Mouse (Mus musculus) layer of hippocampus, adult 9-11 months (tissue): ENCODE measurements around the gene Abcc12.
A peak's percentile ranks its signal among the peaks of the same experiment; 100 is the strongest.

ENCODE experiments used
- DNase-seq: peaks from one replicate; pipeline ENCODE4 v3.0.0; 2022

Abcc12 gene

DNA sequence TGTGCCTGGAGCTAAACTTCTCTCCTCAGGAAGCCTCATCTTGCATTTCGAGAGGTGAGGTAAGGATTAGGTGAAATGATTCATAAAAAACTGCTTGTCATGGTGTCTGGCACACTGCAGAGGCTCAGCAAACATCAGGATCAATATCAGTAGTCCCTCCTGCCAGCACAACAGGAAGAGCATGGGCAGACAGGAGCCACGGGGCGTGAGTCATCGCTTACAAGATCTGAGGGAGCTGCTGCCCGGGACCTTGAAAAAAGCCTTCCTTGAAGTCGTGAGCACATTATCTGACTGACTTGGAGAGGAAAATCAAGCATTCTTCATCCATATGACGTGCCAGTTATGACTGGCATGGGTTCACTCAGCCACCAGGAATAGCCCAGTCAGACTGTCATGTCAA, 79.1 kb downstream of the Abcc12 start:
- peak; percentile 7 for DNase-seq

GRCm38 (mm10) chr8:86495056-86495455, 85.4 kb downstream of the Abcc12 start:
- DNase-seq = no peak

DNA sequence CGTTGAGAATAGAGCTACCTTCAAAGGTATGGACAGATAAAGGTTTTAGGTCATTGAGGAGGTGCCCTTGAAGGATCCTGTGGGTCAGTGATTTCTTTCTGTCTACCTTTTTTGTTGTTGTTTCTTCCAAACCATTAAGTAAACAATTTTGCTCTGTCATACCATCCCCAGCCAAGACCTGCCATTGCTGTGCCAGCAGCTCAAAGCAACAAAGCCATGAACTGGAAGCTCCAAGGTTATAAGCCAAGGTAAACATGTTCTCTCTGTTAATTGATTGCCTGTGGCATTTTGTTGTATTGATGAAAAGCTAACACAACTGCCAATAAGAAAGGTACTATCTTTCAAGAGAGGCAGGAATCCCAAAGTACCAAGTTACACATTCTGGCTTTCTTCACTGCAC, 86.6 kb downstream of the Abcc12 start:
- no peak for DNase-seq

DNA sequence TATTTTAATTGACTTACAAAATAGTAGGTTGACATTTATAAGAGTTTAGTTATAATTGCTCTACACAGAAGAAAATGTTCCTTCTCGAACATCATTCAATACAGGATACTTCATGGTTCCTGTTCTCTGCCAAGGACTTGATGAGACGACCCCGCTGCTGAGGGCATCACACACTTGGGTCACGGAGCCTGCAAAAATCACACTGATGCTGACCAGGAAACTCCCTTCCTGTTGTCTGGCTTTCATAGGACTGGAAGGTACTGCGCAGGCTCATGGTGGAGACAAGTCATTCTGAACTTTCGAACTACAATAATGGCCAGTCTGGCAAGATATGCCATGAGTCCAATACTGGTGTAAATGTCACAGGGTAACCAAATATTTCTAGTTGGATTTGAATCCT, 95.1 kb downstream of the Abcc12 start:
- DNase-seq = no peak

DNA sequence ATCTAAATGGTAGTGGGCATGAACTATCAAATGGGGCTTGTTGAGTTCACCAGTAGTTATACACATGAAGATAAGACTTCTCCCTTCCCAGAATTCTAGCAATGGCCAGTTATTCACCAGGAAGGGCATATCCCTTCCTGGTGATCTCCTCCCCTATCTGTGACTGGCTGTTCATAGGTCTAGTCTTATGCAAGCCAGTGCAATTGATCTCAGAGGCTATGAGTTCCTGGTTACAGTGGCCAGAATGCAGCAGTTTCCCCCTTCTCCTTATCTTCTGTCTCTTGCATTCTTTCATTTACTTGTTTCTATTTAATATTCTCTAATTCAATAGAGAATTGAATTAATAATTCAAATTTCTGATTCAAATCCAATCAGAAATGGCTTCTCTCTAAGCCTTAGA, 96.2 kb downstream of the Abcc12 start:
- DNase-seq = no peak

- no peak for DNase-seq
Measured at GRCm38 (mm10) chr8:86482116-86482515, 98.4 kb downstream of the Abcc12 start.

DNA sequence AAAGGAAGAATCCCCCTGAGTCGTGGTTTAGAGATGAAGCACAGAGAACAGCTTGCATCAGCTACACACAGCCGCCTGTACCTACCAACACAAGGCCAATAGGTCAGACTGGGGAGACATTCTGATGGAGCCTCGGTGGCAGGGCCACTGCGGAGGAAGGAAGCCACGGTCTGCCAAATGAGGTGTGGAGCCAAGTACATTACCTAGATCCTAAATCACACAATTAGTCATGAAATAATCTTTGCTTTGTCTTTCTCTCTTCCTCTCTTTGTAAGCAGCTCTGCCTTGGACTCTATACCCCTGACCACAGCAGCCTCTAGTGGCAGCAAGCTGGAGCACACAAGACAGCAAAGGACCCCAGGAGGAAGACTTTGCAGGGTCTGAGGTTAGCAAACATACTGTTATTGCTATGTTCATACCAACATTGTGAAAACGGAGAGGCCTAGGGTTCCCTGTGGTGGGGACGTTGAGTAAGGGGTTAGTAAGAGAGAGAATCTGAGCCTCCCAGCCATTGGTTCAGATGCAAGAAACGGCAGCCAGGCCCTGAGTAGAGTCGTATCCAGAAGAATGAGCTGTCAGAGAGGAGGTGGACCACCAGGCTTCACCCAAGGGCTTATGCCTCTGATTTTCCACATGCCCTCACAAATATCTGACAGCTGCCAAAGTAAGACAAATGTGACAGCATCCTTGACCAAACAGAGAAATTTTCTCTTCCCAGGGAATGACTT, 104.6 kb downstream of the Abcc12 start:
- peak; percentile 42 for DNase-seq

GRCm38 (mm10) chr8:86474461-86474860, 106.0 kb downstream of the Abcc12 start:
- DNase-seq = no peak

GRCm38 (mm10) chr8:86473121-86473520, 107.4 kb downstream of the Abcc12 start:
- no peak for DNase-seq

DNA sequence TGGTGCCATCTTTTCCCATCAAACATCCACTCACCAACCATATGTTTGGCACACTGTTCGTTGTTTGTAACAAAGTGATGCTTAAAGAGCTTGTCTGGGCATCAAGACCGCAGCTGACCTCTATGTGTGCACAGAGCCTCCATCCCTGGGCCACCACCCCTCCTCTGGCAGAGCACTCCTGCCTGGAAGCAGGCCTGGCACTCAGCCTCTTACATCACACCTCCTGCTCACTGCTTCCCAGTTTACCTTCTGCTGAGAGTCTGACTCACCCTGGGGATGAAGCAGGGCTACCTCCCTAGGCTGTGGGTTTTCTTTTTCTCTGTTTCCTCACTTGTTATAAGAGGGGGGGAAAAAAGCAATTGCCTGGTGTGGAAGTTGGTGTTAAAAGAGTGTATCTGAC, 109.8 kb downstream of the Abcc12 start:
- DNase-seq = peak; percentile 14

DNA sequence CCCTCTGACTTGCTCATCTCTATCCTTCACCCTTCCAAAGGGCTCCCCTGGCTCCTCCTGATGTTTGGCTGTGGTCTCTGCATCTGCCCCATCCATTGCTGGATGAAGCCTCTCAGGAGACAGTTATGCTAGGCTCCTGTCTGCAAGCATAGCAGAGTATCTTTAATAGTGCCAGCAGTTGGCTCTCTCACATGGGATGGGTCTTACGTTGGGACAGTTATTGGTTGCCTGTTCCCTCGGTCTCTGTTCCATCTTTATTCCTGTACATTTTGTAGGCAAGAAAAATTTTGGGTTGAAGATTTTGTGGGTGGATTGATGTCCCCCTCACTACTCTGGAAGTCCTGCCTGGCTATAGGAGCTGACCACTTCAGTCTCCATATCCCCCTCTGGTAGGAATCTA, 117.3 kb downstream of the Abcc12 start:
- no peak for DNase-seq

- no peak for DNase-seq
Measured at GRCm38 (mm10) chr8:86460372-86460771, 120.1 kb downstream of the Abcc12 start.

GRCm38 (mm10) chr8:86453697-86454480, 126.6 kb downstream of the Abcc12 start:
- no peak for DNase-seq

- no peak for DNase-seq
Measured at GRCm38 (mm10) chr8:86449870-86450515, 130.5 kb downstream of the Abcc12 start.

DNA sequence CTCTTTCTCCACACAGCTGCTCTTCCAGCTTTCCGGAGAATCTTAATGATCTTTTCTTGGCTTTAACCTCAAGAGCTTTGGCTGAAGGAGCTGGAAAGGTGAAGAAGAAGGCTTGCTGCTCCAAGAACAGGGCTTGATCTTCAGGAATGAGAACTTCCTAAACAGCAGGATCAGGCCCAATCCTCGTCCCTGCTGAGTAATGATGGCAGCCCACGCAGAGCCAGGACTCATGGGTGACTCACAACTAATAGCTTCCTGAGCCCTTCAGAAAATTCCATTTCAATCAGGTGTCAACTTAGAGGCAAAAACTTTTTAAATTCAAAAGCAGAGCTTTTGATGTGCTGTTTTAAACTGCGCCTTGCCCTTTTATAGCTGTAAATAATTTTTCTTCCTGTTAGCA, 135.0 kb downstream of the Abcc12 start:
- DNase-seq = no peak

- no peak for DNase-seq
Measured at GRCm38 (mm10) chr8:86443744-86444143, 136.7 kb downstream of the Abcc12 start.

DNA sequence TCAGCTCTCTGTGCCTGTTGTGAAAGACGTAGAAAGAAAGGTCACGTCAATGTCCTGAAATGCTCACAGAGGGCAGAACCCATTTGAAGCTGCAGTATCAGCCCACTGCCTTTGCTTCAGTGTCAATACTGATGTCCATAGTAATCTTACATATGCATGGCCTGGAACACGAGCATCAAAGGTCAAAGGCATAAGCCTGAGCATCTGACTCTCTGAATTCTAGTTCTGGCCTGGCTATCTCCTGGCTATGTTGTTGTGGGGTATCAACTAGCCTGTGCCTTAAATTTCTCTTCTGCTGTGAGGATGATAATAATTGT, 141.5 kb downstream of the Abcc12 start:
- DNase-seq = no peak

GRCm38 (mm10) chr8:86438133-86438982, 142.1 kb downstream of the Abcc12 start:
- peak; percentile 87 for DNase-seq

DNA sequence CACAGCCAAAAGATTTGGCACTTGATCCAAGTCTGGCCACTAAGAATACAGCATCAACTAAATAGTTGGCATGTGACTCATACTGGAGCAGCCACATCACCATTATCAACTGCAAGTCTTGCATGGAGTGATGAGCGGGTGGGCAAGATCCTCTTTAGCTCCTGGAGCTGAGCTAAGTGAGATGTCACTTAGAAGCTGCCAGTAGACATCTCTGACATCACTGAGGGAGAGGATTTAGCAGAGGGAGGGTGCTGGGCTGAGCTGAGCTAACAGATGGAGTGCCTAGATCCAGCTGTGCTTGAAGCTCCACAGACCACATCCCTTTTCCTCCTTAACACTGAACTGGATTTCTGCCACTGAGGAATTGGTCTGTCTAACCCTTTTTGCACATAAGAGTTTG, 143.1 kb downstream of the Abcc12 start:
- peak; percentile 23 for DNase-seq
